Mouse (Mus musculus) CD4-positive, CD25-positive, alpha-beta regulatory T cell, adult 4 months (primary cell): Measurements from ENCODE around the gene Ufl1. TPM values are rescaled to one million over a fixed set of nuclear protein-coding genes. Genes with fewer than 3 reads are reported as not detected.
A peak's percentile ranks its signal among the peaks of the same experiment; 100 is the strongest.
"Not testable (repeated sequence)": the region's sequence is repeated elsewhere in the genome, so short reads cannot be mapped to it uniquely, and the experiment has no call there.

Experiments used
- ATAC-seq: one replicate; pipeline ENCODE4 v1.8.0; 2017
- polyA plus RNA-seq, 2 experiments: library from polyadenylated mRNA; unstranded; fragments of 100-300 nt; shearing (Covaris generic); gene quantifications; one replicate each; pipeline ENCODE4 v1.2.1; 2017

Gene Ufl1
- polyA plus RNA-seq: 10 to 100 TPM; 32.5 to 35.9 TPM

GRCm38 (mm10) chr4:25281671-25282038 is at the start of gene Ufl1:
Gene Ufl1 (minus strand): TSS chr4:25281821.
- ATAC-seq: peak; percentile 94

GRCm38 (mm10) chr4:25325684-25326220 is 44.1 kb upstream of the Ufl1 start:
- ATAC-seq: no peak

GRCm38 (mm10) chr4:25322631-25323178 is 41.1 kb upstream of the Ufl1 start:
- no peak for ATAC-seq

- ATAC-seq: no peak
These were observed 32.1 kb upstream of the Ufl1 start for GRCm38 (mm10) chr4:25313767-25314166.

- not testable (repeated sequence) for ATAC-seq
These were observed 3.4 kb upstream of the Ufl1 start for GRCm38 (mm10) chr4:25285002-25285401.

- peak; percentile 60 for ATAC-seq
These were observed 517 bp downstream of the Ufl1 start for GRCm38 (mm10) chr4:25280938-25281670.

- ATAC-seq: no peak
These were observed 8.6 kb downstream of the Ufl1 start for GRCm38 (mm10) chr4:25272861-25273627.

- no peak for ATAC-seq
These were observed 9.7 kb downstream of the Ufl1 start for GRCm38 (mm10) chr4:25271926-25272325.

GRCm38 (mm10) chr4:25267144-25267543 is 14.5 kb downstream of the Ufl1 start:
- no peak for ATAC-seq

GRCm38 (mm10) chr4:25257822-25258398 is 23.7 kb downstream of the Ufl1 start:
- no peak for ATAC-seq

GRCm38 (mm10) chr4:25242776-25243175 is 38.8 kb downstream of the Ufl1 start, which contains the start of gene Fhl5:
Gene Fhl5 (minus strand): TSS chr4:25242876.
- ATAC-seq: no peak

- not testable (repeated sequence) for ATAC-seq
These were observed 46.0 kb downstream of the Ufl1 start for GRCm38 (mm10) chr4:25235663-25236062.

GRCm38 (mm10) chr4:25233767-25234166 is 47.9 kb downstream of the Ufl1 start:
- not testable (repeated sequence) for ATAC-seq

- ATAC-seq: no peak
These were observed 49.1 kb downstream of the Ufl1 start for GRCm38 (mm10) chr4:25232546-25232945.

- no peak for ATAC-seq
These were observed 54.1 kb downstream of the Ufl1 start for GRCm38 (mm10) chr4:25227527-25227926.

- no peak for ATAC-seq
These were observed 59.7 kb downstream of the Ufl1 start for GRCm38 (mm10) chr4:25221927-25222326.

GRCm38 (mm10) chr4:25213451-25213850 is 68.2 kb downstream of the Ufl1 start:
- no peak for ATAC-seq

- no peak for ATAC-seq
These were observed 75.5 kb downstream of the Ufl1 start for GRCm38 (mm10) chr4:25206166-25206565.
